Comparison of ENCODE assay signal across 29 mouse cellular contexts in genomic region chr11:77770346-77770745, GRCm38 (mm10). TPM values are rescaled to one million over a fixed set of nuclear protein-coding genes. Genes with fewer than 3 reads are reported as not detected.
DNase-seq lines count a peak whose midpoint lies in the region; ATAC-seq lines count a peak whose summit lies in the region.
"Had no signal": no experiment of that assay in that cellular context is flagged by ENCODE, and none has a peak within 500 bp of the region (broad histone marks: within the 10 kb centered on the region; RNA-seq: fewer than 3 reads in every experiment).

No protein-coding gene starts in this region.

- 13% methylated on average over 8 of the region's 8 CpGs for WGBS in liver, embryonic 15.5 days (ENCODE audit: insufficient replicate concordance)

- H3K36me3 ChIP-seq in liver, embryonic 15.5 days (replicated peaks): no peaks in the 10 kb centered on the region
- H3K36me3 ChIP-seq: embryonic facial prominence, embryonic 10.5 days; heart, embryonic 13.5 days; hindbrain, embryonic 15.5 days; kidney, embryonic 15.5 days; limb, embryonic 15.5 days; neural tube, embryonic 12.5 days had no signal

- H3K4me2 ChIP-seq in liver, embryonic 15.5 days: peak overlapping the region; percentile 30
- H3K4me2 ChIP-seq: heart, embryonic 13.5 days; hindbrain, embryonic 15.5 days; kidney, embryonic 15.5 days; limb, embryonic 15.5 days; neural tube, embryonic 12.5 days had no signal

- DNase-seq in cerebellum, adult 9-10 months: peak; percentile 13
- no peak for DNase-seq in cerebellum, postnatal 36 days
- peak; percentile 26 for DNase-seq in thymus, postnatal 0 days (ENCODE audit: low spot score)
- no peak for DNase-seq in thymus, postnatal 25 days
- DNase-seq in yolk sac, embryonic 10.5 days (ENCODE audit: low spot score): peak; percentile 78
- no peak for DNase-seq in ovary, adult 18-20 months (ENCODE audit: low spot score)
- DNase-seq in layer of hippocampus, postnatal 36 days: no peak
- DNase-seq: adrenal gland, postnatal 25 days; cerebellum, adult 9-11 months; forebrain, postnatal 0 days; gastrocnemius, postnatal 25 days; heart, adult 18-20 months; heart, postnatal 14 days; kidney, postnatal 4 days; layer of hippocampus, adult 9-11 months; midbrain, embryonic 14.5 days had no signal

- no peak overlapping the region for H3K9ac ChIP-seq in liver, embryonic 15.5 days
- H3K9ac ChIP-seq: forebrain, postnatal 0 days; hindbrain, embryonic 15.5 days; kidney, embryonic 15.5 days; limb, embryonic 15.5 days; neural tube, embryonic 12.5 days had no signal

- no peaks in the 10 kb centered on the region for H3K9me3 ChIP-seq in liver, embryonic 15.5 days (replicated peaks)
- H3K9me3 ChIP-seq: embryonic facial prominence, embryonic 10.5 days; heart, embryonic 13.5 days; hindbrain, embryonic 15.5 days; kidney, embryonic 15.5 days; limb, embryonic 15.5 days; neural tube, embryonic 12.5 days had no signal

- peaks cover 87% of the 10 kb centered on the region for H3K4me1 ChIP-seq in liver, embryonic 15.5 days (replicated peaks)

- ATAC-seq in liver, embryonic 15.5 days (ENCODE audit: insufficient read depth): no peak
- ATAC-seq: forebrain, postnatal 0 days; lung, postnatal 0 days had no signal

- H3K27ac ChIP-seq in liver, embryonic 15.5 days (replicated peaks): peak overlapping the region; percentile 71
- H3K27ac ChIP-seq: embryonic facial prominence, embryonic 10.5 days; heart, embryonic 13.5 days; hindbrain, embryonic 15.5 days; left cerebral cortex, adult 2 months; limb, embryonic 15.5 days; macrophage; neural tube, embryonic 12.5 days had no signal

- H3K4me3 ChIP-seq in liver, embryonic 15.5 days (replicated peaks): no peak overlapping the region
- H3K4me3 ChIP-seq: embryonic facial prominence, embryonic 10.5 days; heart, embryonic 13.5 days; hindbrain, embryonic 15.5 days; kidney, embryonic 15.5 days; left cerebral cortex, adult 2 months; limb, embryonic 15.5 days; neural tube, embryonic 12.5 days had no signal

- no peaks in the 10 kb centered on the region for H3K27me3 ChIP-seq in liver, embryonic 15.5 days
- H3K27me3 ChIP-seq: heart, embryonic 13.5 days; hindbrain, embryonic 15.5 days; kidney, embryonic 15.5 days; limb, embryonic 15.5 days; neural tube, embryonic 12.5 days had no signal

RNA-seq across cellular contexts. Expression of gene Myo18a, which starts 7.3 kb away (rescaled TPM):
- 25.5 and 27.5 TPM in 2 replicates for polyA plus RNA-seq in thymus, postnatal 0 days (2015; fragmentation: Nextera tagmentation; extraction: Ambion mirVana)
- 14.4 and 15.7 TPM in 2 replicates for polyA plus RNA-seq in liver, embryonic 15.5 days (2015; fragmentation: Nextera tagmentation; extraction: Ambion mirVana)
- total RNA-seq in layer of hippocampus, postnatal 36 days (2021): 100 to 1,000 TPM; 136 to 158 TPM

RNA-seq across cellular contexts. Expression of gene Gm10277, which starts 17.2 kb away (rescaled TPM):
- polyA plus RNA-seq in thymus, postnatal 0 days (2015; fragmentation: Nextera tagmentation; extraction: Ambion mirVana): 0.39 and 1.1 TPM in 2 replicates
- polyA plus RNA-seq in liver, embryonic 15.5 days (2015; fragmentation: Nextera tagmentation; extraction: Ambion mirVana): 0.39 and 0.85 TPM in 2 replicates
- total RNA-seq in layer of hippocampus, postnatal 36 days (2021): not detected
- total RNA-seq: adrenal gland, postnatal 25 days; forebrain, postnatal 0 days; gastrocnemius, postnatal 25 days; heart, adult 18-20 months; heart, postnatal 14 days; left cerebral cortex, adult 2 months; left cerebral cortex, postnatal 36 days had no signal
- polyA plus RNA-seq: brain, embryonic 14.5 days; cortical plate, adult 2 months; macrophage had no signal

RNA-seq across cellular contexts. Expression of gene Cryba1, which starts 45.3 kb away (rescaled TPM):
- polyA plus RNA-seq in thymus, postnatal 0 days (2015; fragmentation: Nextera tagmentation; extraction: Ambion mirVana): 0.79 TPM in 1 of 2 replicates, not detected in the other
- not detected in 2 replicates for polyA plus RNA-seq in liver, embryonic 15.5 days (2015; fragmentation: Nextera tagmentation; extraction: Ambion mirVana)
- total RNA-seq in layer of hippocampus, postnatal 36 days (2021): not detected
- total RNA-seq: adrenal gland, postnatal 25 days; gastrocnemius, postnatal 25 days; heart, adult 18-20 months; heart, postnatal 14 days; left cerebral cortex, adult 2 months; left cerebral cortex, postnatal 36 days had no signal
- polyA plus RNA-seq: cortical plate, adult 2 months; kidney, embryonic 15.5 days; limb, embryonic 15.5 days; lung, postnatal 0 days; macrophage had no signal

Comparison
In these comparisons a context has a peak if more than half of its experiments do, and no peak if none do; other contexts are left out.
1. DNase-seq: peak in cerebellum, adult 9-10 months (single experiment), thymus, postnatal 0 days (single experiment) and yolk sac, embryonic 10.5 days (single experiment); none in cerebellum, postnatal 36 days (0 of 2), thymus, postnatal 25 days (single experiment), ovary, adult 18-20 months (single experiment) and layer of hippocampus, postnatal 36 days (0 of 2).